Mouse (Mus musculus): ENCODE data around the gene Gm49359.
"Not testable (repeated sequence)": the region's sequence is repeated elsewhere in the genome, so short reads cannot be mapped to it uniquely, and the experiment has no call there.

Gm49359 gene

DNA sequence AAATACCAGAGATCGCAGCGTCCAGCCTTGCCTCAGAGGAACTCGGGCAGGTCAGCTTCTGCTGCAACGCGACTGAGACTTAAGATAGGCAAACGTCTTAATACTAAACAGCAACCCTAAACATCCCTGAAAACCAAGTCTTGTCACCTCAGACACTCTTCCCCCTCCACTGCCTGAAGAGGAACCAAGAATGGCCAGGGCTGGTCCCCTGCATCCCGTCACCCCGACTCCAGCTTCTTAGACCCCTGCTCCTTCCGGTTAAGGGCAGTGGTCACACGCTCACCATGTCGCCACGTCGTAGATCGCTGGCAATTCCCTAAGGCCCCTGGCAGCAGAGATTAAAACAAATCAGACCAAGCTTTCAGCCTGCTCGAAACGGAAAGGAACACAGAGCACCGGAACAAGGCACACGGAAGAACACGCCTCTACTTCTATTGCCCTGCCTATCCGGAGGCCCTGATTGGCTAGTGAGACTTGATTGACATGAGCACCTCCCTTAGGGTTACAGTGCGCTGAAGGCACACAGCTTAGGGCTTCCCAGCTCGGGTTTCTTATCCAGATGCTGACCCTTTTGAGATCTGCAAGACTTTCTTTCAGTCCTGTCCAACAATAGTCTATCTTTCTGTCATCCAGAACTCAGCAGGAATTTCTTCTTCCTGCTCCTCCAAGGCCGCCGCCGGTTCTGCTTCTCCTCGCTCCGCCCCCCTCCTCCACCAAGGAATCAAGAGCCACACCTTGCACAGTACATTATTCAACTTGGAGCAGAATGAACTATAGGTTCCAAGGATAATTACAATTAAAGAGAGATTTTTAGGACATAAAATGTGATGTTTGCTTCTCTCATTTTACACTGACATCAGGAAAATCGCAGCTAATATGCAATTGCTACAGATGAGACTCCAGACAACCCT lies at the start of gene Gm49359:
TSS of gene Gm49359 (minus strand) at position 409 of the 911 bp plus-strand sequence.
- DNase-seq (ENCODE audit: low spot score): peak; percentile 70

GRCm38 (mm10) chr13:62510641-62511420 lies 44.2 kb upstream of the Gm49359 start:
- DNase-seq (ENCODE audit: low spot score): not testable (repeated sequence)

- not testable (repeated sequence) for DNase-seq (ENCODE audit: low spot score)
Observed at GRCm38 (mm10) chr13:62472661-62473060, 6.0 kb upstream of the Gm49359 start.

- DNase-seq (ENCODE audit: low spot score): not testable (repeated sequence)
Observed at GRCm38 (mm10) chr13:62469947-62470346, 3.3 kb upstream of the Gm49359 start.
